Mouse (Mus musculus): ENCODE results near the gene Hmgb1.

DNA sequence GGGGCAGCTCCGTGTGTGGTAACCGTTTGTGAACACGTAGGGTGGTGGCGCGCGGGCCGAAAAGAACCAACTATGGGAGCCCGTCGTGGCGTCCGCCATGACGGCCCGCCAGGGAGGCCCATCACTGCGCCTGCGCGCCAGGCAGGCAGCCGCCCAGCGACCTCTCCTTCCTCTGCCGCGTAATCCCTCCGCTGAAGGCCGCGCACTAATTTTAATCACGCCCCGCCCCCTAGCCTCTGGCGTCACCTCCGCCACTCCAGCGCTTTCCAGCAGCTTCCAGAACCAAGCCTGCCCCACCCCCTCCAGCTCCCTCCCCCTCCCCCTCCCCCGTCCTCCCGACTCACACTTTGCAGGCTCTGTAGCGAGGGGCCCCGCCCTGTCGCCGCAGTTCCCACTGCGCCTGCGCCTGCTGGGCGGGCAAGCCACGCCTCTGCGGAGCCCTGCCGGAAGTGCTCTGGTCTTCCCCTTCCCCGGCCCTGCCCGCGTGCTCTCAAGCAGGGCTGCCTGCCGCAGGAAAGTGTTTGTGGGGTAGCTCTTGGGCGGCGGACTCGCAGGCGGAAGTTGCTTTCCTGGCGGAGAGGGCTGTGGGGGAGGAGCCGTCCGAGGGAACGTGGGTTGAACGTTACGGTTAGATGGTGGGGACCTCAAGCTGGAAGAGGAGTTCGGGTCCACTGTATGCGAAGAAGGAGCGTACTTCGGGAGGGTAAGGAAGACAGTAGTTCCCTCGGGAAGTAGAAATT, at the start of gene Hmgb1, which contains the start of gene Uspl1:
- no peak for TF ChIP-seq CTCF (conservative IDR thresholded peaks at IDR 0.05; ENCODE audit: low read length)
- TF ChIP-seq POU5F1 (IDR thresholded peaks at IDR 0.05; ENCODE audit: borderline replicate concordance, low read length) = peak; percentile 37; the same call in 1 of the 2 replicates
- no peak for TF ChIP-seq NANOG (IDR thresholded peaks at IDR 0.05; ENCODE audit: borderline replicate concordance, low read length)
